Mouse (Mus musculus) testis, adult 2 months (tissue): ENCODE measurements at regions not wholly inside any gene's neighbourhood (a gene's known extent, or its start where the extent isn't known, plus 50 kb on each side); places are given as distances from the start of the nearest gene placed in this dataset.

Experiments used
- CTCF ChIP-seq: fragments of 200-500 bp; IDR thresholded peaks from 2 replicates; pipeline ENCODE4 v1.5.1; 2012; ENCODE audit warnings: low read depth, mild to moderate bottlenecking, inconsistent platforms, low read length, moderate library complexity; ENCODE audit not compliant: control insufficient read depth, insufficient read depth, insufficient replicate concordance
- POLR2A ChIP-seq: fragments of 200-500 bp; IDR thresholded peaks from 2 replicates; pipeline ENCODE4 v1.6.1; 2012; ENCODE audit warnings: low read depth, mild to moderate bottlenecking, inconsistent platforms, low read length, moderate library complexity; ENCODE audit not compliant: control insufficient read depth

- TF ChIP-seq CTCF: no peak
- TF ChIP-seq POLR2A: no peak
Observed at GRCm38 (mm10) chr17:58672291-58672690, 318.9 kb downstream of the Pdzph1 start.
